Mouse (Mus musculus) ES-E14 (cell line): Measurements from ENCODE around the gene Trim42.

Experiments used
- CHD2 ChIP-seq: IDR thresholded peaks from 2 replicates; pipeline ENCODE4 v1.6.1; 2014; ENCODE audit warnings: mild to moderate bottlenecking, low read depth, low read length, inconsistent platforms
- HCFC1 ChIP-seq: IDR thresholded peaks from 2 replicates; pipeline ENCODE4 v1.6.1; 2012; ENCODE audit warnings: low read length, inconsistent platforms, borderline replicate concordance; ENCODE audit not compliant: insufficient read depth
- MAFK ChIP-seq: IDR thresholded peaks from 2 replicates; pipeline ENCODE4 v1.6.1; 2014; ENCODE audit warnings: mild to moderate bottlenecking, low read depth, low read length, inconsistent platforms; ENCODE audit not compliant: insufficient read depth
- ZNF384 ChIP-seq: IDR thresholded peaks from 2 replicates; pipeline ENCODE4 v1.6.1; 2012; ENCODE audit warnings: low read depth, low read length, inconsistent platforms

DNA sequence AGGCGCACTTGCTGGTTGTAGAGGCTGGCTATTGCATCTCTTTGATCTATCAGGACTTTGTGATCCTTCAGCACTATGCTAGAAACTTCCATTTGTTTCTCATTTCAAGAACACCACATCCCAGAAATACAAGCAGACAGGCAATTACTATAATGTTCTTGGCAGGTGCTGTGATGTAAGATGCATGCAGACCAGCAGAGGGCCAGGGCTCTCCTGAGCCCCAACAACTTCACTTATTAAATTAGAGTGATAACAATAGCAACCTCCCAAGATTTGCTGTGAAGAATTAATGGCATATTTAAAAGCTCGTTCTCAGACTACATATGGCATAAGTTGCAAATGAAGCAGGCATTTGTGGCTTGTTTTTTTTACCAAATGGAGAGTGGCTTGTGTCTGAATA lies 38.4 kb upstream of the Trim42 start:
- no peak for TF ChIP-seq MAFK
- TF ChIP-seq ZNF384, result no peak
- no peak for TF ChIP-seq HCFC1
- TF ChIP-seq CHD2, result no peak
